Mouse (Mus musculus): ENCODE measurements around the gene Olfr1212.

DNA sequence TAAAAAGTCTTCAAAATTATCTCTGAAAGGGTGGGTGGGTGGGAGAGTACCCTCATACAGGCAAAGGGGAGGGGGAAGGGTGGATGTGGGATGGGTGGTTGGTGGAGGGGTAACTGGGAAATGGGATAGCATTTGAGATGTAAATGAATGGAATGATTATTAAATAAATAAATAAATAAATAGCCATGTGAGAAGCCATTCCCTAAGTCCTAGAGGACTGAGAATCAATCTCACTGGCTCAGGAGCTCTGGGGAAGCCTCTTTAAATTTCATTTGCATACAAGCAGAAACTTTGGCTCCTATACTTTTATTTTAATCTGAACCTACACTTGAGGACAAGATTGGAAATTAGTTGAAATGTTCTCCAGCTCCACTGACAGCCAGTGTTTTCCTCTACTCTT lies at the start of gene Olfr1212:
- TF ChIP-seq CTCF (IDR thresholded peaks at IDR 0.05; ENCODE audit: extremely low read depth, insufficient read depth, insufficient read length, insufficient replicate concordance) (no peak), POLR2A (IDR thresholded peaks at IDR 0.05; ENCODE audit: low read depth, low read length) (no peak)

Data from spleen, adult 2 months (tissue).